Mouse (Mus musculus) left cerebral cortex, postnatal 10 days (tissue): ENCODE measurements at regions not wholly inside any gene's neighbourhood (a gene's known extent, or its start where the extent isn't known, plus 50 kb on each side); places are given as distances from the start of the nearest gene placed in this dataset.

Source experiments
- DNase-seq, 2 experiments: peaks; one replicate each; pipeline ENCODE4 v3.0.0; 2021 to 2022; ENCODE audit warnings: low spot score in 2 of 2, mixed read lengths in 1 of 2; ENCODE audit errors: extremely low spot score in 1 of 2
- intact Hi-C: fragments of 180-260 bp; cut with DNase I; formaldehyde crosslinking; loops from one replicate; pipeline ENCODE4 v1.15.1; 2025

- no peak for DNase-seq
- intact Hi-C loops, result no loop called here
Measured at GRCm38 (mm10) chr2:48650281-48650680, 163.6 kb upstream of the Acvr2a start.

- DNase-seq, result no peak
- intact Hi-C loops, result no loop called here
Measured at GRCm38 (mm10) chr2:48661222-48661621, 152.7 kb upstream of the Acvr2a start.

- intact Hi-C loops, result no loop called here
- no peak for DNase-seq
Measured at GRCm38 (mm10) chr2:48665103-48665502, 148.8 kb upstream of the Acvr2a start.

- DNase-seq, result no peak
Measured at GRCm38 (mm10) chr2:48689098-48689497, 124.8 kb upstream of the Acvr2a start.

GRCm38 (mm10) chr2:48694509-48694908, 119.4 kb upstream of the Acvr2a start:
- intact Hi-C loops, result no loop called here
- DNase-seq, result no peak

More at GRCm38 (mm10) chr2:48689098-48689497, 124.8 kb upstream of the Acvr2a start:
- intact Hi-C loops, result no loop called here

GRCm38 (mm10) chr2:48700886-48701285, 113.0 kb upstream of the Acvr2a start:
- DNase-seq, result no peak

GRCm38 (mm10) chr2:48705103-48705804, 108.7 kb upstream of the Acvr2a start:
- DNase-seq, result peak in 1 of 2 experiments; percentile 19
- intact Hi-C loops, result no loop called here

More at GRCm38 (mm10) chr2:48700886-48701285, 113.0 kb upstream of the Acvr2a start:
- intact Hi-C loops, result no loop called here

GRCm38 (mm10) chr2:48705805-48706150, 108.1 kb upstream of the Acvr2a start:
- intact Hi-C loops, result no loop called here
- no peak for DNase-seq

- intact Hi-C loops, result no loop called here
- no peak for DNase-seq
Measured at GRCm38 (mm10) chr2:48706188-48706587, 107.7 kb upstream of the Acvr2a start.

- no peak for DNase-seq
- intact Hi-C loops, result no loop called here
Measured at GRCm38 (mm10) chr2:48716206-48716605, 97.7 kb upstream of the Acvr2a start.

- intact Hi-C loops, result no loop called here
- no peak for DNase-seq
Measured at GRCm38 (mm10) chr2:48717770-48718169, 96.1 kb upstream of the Acvr2a start.

GRCm38 (mm10) chr2:48718261-48718660, 95.6 kb upstream of the Acvr2a start:
- intact Hi-C loops, result no loop called here
- DNase-seq, result no peak

GRCm38 (mm10) chr2:48730780-48731179, 83.1 kb upstream of the Acvr2a start:
- intact Hi-C loops, result no loop called here
- no peak for DNase-seq

GRCm38 (mm10) chr2:48733936-48734335, 80.0 kb upstream of the Acvr2a start:
- intact Hi-C loops, result no loop called here
- DNase-seq, result no peak

GRCm38 (mm10) chr2:48734521-48734920, 79.4 kb upstream of the Acvr2a start:
- DNase-seq, result no peak
- intact Hi-C loops, result no loop called here

- intact Hi-C loops, result no loop called here
- no peak for DNase-seq
Measured at GRCm38 (mm10) chr2:48736312-48736711, 77.6 kb upstream of the Acvr2a start.
